Mouse (Mus musculus) liver, postnatal 0 days (tissue): ENCODE measurements at regions not wholly inside any gene's neighbourhood (a gene's known extent, or its start where the extent isn't known, plus 50 kb on each side); places are given as distances from the start of the nearest gene placed in this dataset.

Experiments
- CTCF ChIP-seq: sonication (generic); IDR thresholded peaks from 2 replicates; pipeline ENCODE4 v1.5.1; 2016; ENCODE audit warnings: antibody characterized with exemption, low read depth
- EP300 ChIP-seq: IDR thresholded peaks from 2 replicates; pipeline ENCODE4 v1.6.1; 2016; ENCODE audit warnings: antibody characterized with exemption, low read depth, mild to moderate bottlenecking

GRCm38 (mm10) chr7:111416061-111416460 is 333.2 kb upstream of the Eif4g2 start:
- TF ChIP-seq CTCF (no peak), EP300 (no peak)
